Mouse (Mus musculus) small intestine, adult 2 months (tissue): ENCODE measurements around the gene Enho.

Experiments
- CTCF ChIP-seq: fragments of 200-500 bp; IDR thresholded peaks from 2 replicates; pipeline ENCODE4 v1.5.1; 2012; ENCODE audit warnings: low read depth, mild to moderate bottlenecking, control low read depth, inconsistent platforms, low read length, moderate library complexity, mixed read lengths; ENCODE audit not compliant: insufficient replicate concordance, insufficient read length; ENCODE audit errors: extremely low read depth
- POLR2A ChIP-seq: fragments of 200-500 bp; IDR thresholded peaks from 2 replicates; pipeline ENCODE4 v1.6.1; 2012; ENCODE audit warnings: low read depth, mild to moderate bottlenecking, control low read depth, inconsistent platforms, low read length, moderate library complexity

DNA sequence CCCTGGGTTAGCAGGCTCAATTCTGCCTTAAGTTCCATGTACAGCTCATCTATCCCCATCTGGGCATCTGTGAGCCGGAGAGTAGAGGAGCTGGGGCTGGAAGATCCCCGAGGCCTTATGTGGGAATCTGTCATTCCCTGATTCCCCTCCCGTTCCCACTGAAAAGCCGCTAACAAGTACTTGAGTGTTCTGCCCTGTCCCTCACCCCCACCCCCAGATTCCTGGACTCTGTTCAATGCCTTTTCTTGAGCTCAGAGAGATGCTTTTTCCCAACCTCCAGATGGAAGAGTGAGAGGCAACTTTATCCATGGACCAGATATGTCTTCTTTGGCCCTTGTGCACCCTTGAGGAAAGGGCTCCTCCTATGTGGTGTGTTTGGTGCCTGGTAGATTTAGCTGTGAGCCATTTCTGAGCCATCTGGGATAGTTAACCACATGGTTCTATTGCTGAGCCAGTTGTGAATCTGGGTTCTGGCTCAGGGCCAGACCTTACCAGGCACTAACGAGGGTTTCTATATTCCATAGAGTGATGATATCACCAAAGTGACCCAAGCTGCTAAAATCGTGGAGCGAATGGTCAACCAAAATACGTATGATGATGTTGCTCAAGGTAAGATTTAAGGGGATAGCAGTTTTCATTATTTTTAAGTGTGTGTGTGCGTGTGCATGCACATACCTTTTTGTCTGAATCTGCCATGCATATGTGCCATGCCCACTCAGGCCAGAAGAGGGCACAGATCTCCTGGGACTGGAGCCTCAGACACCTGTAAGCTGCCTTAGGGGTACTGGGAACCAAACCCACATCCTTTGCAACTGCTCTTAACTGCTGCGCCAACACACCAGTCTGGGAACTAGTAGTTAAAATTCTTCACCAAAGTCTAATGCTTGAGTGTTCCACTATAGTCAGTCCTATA, 30.2 kb downstream of the Enho start:
- TF ChIP-seq POLR2A (no peak), CTCF (peak; percentile 22; the same call in 1 of the 2 replicates)
